Mouse (Mus musculus) neutrophil, adult 5-6 weeks (primary cell): ENCODE measurements around the gene Mipep. TPM values are rescaled to one million over a fixed set of nuclear protein-coding genes. Genes with fewer than 3 reads are reported as not detected.

ENCODE experiments used
- ATAC-seq: fragments of 151-379, 151-347 bp; 2 replicates; pipeline ENCODE4 v1.8.0; 2017; ENCODE audit warnings: mild to moderate bottlenecking, moderate TSS enrichment; ENCODE audit not compliant: insufficient number of reproducible peaks, poor library complexity, low FRiP score, severe bottlenecking; ENCODE audit errors: extremely low read depth
- total RNA-seq: library from RNA; stranded (forward); fragments of 200-1000 nt; gene quantifications from 2 replicates; pipeline ENCODE4 v1.2.3, GENCODE M21; 2017

Mipep gene
- total RNA-seq, 1 experiment from 2014 or later, result 8.0 TPM

DNA sequence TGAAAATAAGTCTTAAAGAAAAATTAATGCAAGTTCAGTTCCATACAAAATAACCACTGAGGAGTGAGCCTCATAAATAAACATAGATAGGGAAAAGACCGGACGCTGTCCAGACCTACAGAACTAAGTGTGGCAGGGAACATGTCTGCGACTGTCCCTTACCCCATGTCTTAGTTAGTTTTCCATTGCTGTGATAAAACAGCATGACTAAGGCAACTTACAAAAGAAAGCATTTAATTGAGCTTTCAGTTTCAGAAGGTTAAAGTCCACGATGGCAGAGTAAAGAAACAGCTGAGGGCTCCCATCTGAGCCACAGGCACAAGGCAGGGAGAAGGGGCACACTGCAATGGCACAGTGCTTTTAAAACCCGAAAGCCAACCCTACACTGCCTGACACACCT lies 63.8 kb downstream of the Mipep start:
- ATAC-seq, result no peak

- ATAC-seq, result no peak
Measured at GRCm38 (mm10) chr14:60850101-60850500, 65.7 kb downstream of the Mipep start.

DNA sequence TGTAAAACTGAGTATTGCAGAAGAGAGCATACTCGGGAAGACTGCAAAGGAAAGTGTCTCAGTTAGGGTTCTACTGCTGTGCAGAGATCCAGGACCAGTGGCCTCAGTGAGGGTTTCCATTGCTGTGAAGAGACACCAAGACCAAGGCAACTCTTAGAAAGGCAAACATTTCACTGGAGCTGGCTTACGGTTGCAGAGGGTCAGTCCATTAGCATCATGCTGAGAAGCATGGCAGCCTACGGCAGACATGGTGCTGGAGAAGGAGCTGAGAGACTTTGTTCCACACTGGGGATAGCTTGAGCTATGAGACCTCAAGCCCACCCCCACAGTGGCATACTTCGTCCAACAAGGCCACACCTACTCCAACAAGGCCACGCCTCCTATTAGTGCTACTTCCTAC lies 67.3 kb downstream of the Mipep start:
- no peak for ATAC-seq

DNA sequence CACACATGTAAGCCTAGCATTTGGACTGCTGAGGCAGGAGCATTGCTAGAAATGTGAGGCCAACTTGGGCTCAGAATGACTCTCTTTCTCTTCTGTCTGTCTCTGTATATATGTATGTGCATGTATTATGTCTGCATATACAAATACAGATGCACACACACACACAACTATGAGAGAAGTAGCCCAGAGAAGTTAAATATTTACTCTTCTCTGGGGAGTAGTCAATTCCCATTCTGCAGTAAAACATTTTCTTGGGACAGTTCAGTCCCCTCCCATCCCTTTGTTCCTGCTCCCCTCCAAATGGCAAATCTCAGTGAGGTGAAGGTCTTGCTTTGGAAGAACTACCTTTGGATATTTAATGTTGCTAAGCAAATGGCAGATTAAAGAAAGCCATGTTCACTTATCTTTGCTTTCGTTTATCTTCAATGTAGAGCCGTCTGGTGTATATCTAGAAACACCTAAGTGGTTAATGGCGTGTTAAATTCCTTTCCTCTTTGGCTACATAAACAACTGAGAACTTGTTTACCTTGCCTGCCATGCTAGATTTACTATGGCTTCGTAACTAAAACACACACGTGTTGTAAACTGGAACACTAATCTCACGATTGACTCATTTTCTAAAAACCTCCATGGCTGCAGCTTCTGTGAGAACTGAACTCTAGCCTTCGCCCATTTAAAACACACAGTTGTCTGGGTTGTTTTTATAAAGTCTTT lies 72.0 kb downstream of the Mipep start:
- ATAC-seq, result no peak

- no peak for ATAC-seq
Measured at GRCm38 (mm10) chr14:60856913-60857300, 72.5 kb downstream of the Mipep start.

- no peak for ATAC-seq
Measured at GRCm38 (mm10) chr14:60863396-60863795, 79.0 kb downstream of the Mipep start.

DNA sequence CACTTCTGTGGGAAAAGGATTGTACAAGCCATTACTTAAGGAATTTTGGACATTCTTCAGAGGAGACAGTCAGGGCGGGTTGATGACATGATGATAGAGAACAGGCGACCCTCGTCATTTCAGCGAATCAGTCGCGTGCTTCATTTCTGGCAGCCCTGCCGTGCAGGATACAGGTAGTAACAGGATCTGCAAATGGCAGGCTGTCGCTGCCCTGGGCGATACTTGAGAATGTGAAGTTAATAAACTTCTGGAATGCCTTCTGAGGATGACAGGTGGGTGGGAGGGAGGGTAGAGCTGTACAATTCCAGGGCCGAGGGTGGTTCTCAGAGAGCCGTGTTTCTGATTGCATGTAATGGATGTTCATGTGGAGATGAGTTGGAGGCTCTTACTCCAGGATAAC lies 82.0 kb downstream of the Mipep start:
- no peak for ATAC-seq

- no peak for ATAC-seq
Measured at GRCm38 (mm10) chr14:60868325-60868724, 84.0 kb downstream of the Mipep start.

- ATAC-seq, result no peak
Measured at GRCm38 (mm10) chr14:60871831-60872230, 87.5 kb downstream of the Mipep start.

GRCm38 (mm10) chr14:60882106-60882505 lies 97.7 kb downstream of the Mipep start:
- ATAC-seq, result no peak

GRCm38 (mm10) chr14:60882681-60883080 lies 98.3 kb downstream of the Mipep start:
- ATAC-seq, result no peak

DNA sequence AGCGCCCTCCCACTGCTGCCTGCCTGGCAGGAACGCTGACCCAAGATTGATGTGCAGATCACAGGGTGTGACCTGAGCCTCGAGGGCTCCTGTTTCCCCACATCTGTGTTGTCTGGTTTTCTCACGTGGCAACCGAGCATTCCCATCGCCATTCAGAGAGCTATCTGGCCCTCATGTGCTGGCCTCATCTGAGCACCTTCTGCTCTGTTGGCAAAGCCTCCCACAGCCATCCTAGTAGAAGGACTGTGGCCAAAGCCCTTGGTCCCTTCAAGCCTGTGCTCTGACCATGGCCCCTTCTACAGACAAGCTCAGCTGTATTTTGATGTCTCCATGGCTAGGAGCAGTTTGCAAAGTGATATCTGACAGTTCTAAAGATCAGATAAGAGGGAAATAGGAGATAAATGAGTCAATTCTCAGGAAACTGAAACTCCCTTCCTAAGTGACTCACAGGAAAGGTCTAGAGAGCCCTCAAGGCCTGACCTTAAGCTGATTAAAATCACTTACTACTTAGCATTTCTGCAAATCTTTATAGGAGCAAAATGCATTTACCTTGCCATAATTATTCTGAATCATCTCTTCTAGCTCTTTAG lies 101.1 kb downstream of the Mipep start:
- no peak for ATAC-seq

GRCm38 (mm10) chr14:60893882-60894281 lies 109.5 kb downstream of the Mipep start:
- no peak for ATAC-seq

- no peak for ATAC-seq
Measured at GRCm38 (mm10) chr14:60895172-60896000, 111.0 kb downstream of the Mipep start.

DNA sequence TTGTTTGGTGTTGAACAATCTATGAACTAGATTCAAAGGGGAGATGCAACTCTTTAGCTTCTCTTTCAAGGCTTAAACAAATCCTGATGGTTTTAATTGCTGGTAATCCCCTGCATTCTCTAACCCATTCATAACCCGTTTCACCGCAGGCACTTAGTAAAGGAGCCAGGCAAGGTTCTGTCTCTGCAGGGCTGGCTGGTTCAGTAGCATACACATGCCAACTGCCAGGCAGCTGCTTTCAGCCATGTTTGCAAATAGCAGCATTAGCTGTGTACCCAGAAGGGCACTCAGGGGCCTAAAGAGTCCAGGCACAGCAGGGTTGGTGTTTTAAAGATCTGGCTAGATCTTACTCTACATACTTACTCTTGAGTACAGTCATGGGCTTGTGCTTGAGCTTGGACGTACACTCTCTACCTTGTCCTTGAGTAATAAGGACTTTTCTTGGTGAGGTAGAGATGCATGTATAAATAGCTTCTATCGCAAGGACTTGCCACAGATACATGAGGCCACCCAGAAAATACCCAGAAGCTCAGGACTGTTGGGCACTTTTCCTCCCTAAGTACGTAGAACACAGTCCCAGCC lies 113.8 kb downstream of the Mipep start:
- no peak for ATAC-seq

- no peak for ATAC-seq
Measured at GRCm38 (mm10) chr14:60904501-60904900, 120.1 kb downstream of the Mipep start.

DNA sequence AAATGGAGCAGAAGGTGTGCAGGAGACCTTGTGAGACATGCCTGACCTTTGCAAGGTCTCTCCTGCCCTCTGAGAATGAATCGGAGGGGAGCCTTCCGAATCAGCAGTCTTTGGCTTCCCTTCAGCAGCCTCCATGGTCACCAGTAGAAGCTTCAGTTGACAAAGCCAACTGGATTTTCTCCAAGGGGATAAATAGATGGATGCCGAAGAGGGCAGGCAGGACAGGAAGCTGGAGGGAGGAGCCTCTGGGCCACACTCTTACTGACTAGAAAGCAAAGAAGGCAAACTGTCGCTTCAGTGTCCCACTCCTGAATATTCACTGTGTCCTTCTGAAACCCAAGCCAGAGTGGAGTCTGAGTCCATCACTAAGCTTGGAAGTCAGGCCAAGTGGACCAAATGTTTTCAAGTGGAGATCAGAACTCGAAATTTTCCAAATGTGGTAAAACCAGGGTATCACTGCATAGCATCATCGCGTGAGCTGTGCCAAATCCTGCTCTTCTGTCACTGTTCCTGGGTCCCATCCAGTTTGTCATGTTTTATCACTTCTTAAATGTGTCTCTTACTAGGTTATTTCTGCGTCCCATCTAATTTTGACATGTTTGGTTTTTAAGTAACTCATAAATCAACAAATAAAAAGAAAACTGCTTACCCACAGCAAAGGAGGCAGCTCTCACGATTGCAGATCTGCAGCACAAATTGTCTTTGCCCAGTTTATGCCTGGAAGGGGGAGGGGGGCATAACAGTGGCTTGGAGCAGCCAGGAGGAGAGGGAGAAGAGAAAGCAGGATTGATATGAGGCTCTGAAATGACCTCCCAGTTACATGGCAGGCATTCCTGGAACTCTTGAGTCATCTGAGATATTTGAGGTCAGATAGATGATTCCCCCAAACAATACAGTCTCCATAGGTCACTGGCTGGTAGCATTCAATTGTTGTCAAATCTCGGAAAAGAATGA lies 122.3 kb downstream of the Mipep start:
- no peak for ATAC-seq

DNA sequence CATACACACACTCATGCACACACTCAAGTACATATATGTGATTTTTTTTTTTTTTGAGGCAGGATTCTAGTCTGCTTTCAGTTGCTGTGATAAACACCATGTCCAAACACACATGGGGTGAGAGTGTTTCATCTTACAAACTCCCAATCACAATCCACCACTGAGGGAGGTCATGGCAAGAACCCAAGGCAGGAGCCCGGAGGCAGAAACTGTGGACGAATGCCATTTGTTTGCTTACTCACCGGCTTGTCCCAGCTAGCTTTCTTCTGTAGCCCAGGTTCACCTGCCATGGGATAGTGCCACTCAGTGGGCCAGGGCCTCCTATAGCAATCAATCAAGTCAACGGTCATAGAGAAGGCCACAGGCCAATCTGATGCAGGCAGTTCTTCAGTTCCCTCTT lies 125.0 kb downstream of the Mipep start:
- ATAC-seq, result no peak
